In the genomic region with DNA sequence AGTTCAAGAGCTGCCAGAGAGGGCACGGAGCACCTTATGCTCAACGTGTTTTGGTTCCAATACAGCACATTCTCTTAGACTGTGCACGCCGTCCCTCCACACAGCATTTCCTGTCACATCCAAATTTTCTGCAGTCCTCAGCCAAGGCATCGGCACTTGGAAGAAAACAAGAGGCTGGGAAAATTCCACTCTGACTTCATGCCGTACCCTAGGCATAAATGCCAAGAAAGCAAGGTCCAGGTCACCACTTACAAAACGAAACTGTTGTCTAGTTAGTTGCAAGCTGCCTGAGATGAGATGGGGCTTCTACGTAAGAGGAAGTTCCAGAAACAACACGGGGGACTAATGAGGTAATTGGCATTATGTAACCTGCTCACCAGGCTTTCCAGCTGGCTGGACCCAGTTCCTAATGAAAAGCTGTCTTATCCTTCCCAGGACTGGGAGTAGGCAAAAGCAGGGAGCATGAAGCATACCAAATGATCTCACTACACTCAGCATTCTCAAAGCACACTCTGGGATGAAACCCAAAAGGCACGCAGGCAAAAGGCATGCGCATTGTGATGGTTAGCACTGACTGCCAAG, we compare ENCODE assay signal across 9 mouse cellular contexts.
DNase-seq lines count a peak whose midpoint lies in the region; ATAC-seq lines count a peak whose summit lies in the region.
"Had no signal": no experiment of that assay in that cellular context is flagged by ENCODE, and none has a peak within 500 bp of the region (broad histone marks: within the 10 kb centered on the region; RNA-seq: fewer than 3 reads in every experiment).

No protein-coding gene starts in this region.

- no peak overlapping the region for H3K4me3 ChIP-seq in hindbrain, embryonic 13.5 days
- no peak overlapping the region for H3K4me3 ChIP-seq in hindbrain, embryonic 10.5 days
- no peak overlapping the region for H3K4me3 ChIP-seq in forebrain, embryonic 15.5 days
- H3K4me3 ChIP-seq in hindbrain, embryonic 16.5 days (ENCODE audit: low read length), result no peak overlapping the region
- H3K4me3 ChIP-seq: neural tube, embryonic 13.5 days had no signal

- H3K4me1 ChIP-seq in hindbrain, embryonic 13.5 days (replicated peaks), result 0 out of 2 replicates have a peak, but pooled peaks cover 2% of the 10 kb centered on the region
- no peaks in the 10 kb centered on the region for H3K4me1 ChIP-seq in hindbrain, embryonic 10.5 days (replicated peaks)
- peaks cover 8% of the 10 kb centered on the region; the same call in 1 of the 2 replicates for H3K4me1 ChIP-seq in forebrain, embryonic 15.5 days
- no peaks in the 10 kb centered on the region for H3K4me1 ChIP-seq in hindbrain, embryonic 16.5 days (ENCODE audit: control insufficient read depth, insufficient read depth, low read depth, low read length)
- H3K4me1 ChIP-seq: neural tube, embryonic 13.5 days had no signal

- H3K9ac ChIP-seq in hindbrain, embryonic 13.5 days, result no peak overlapping the region
- no peak overlapping the region for H3K9ac ChIP-seq in forebrain, embryonic 15.5 days (replicated peaks)
- H3K9ac ChIP-seq in hindbrain, embryonic 16.5 days (ENCODE audit: low read depth, low read length), result no peak overlapping the region
- H3K9ac ChIP-seq: neural tube, embryonic 13.5 days had no signal

- no peak overlapping the region for H3K4me2 ChIP-seq in hindbrain, embryonic 13.5 days
- H3K4me2 ChIP-seq in forebrain, embryonic 15.5 days (replicated peaks), result peak overlapping the region; percentile 12; the same call in 1 of the 2 replicates
- peak overlapping the region; percentile 22 for H3K4me2 ChIP-seq in hindbrain, embryonic 16.5 days (ENCODE audit: low read length)
- H3K4me2 ChIP-seq: neural tube, embryonic 13.5 days had no signal

- WGBS in hindbrain, embryonic 13.5 days, result 71% methylated on average over 11 of the region's 11 CpGs
- 86% methylated on average over 11 of the region's 11 CpGs for WGBS in hindbrain, embryonic 10.5 days
- 40% methylated on average over 11 of the region's 11 CpGs for WGBS in forebrain, embryonic 15.5 days
- WGBS in hindbrain, embryonic 16.5 days, result 60% methylated on average over 11 of the region's 11 CpGs

- H3K9me3 ChIP-seq in hindbrain, embryonic 13.5 days, result no peaks in the 10 kb centered on the region
- H3K9me3 ChIP-seq in hindbrain, embryonic 10.5 days, result peaks cover 5% of the 10 kb centered on the region; the same call in 1 of the 2 replicates
- no peaks in the 10 kb centered on the region for H3K9me3 ChIP-seq in forebrain, embryonic 15.5 days
- 0 out of 2 replicates have a peak, but pooled peaks cover 2% of the 10 kb centered on the region for H3K9me3 ChIP-seq in hindbrain, embryonic 16.5 days (ENCODE audit: control insufficient read depth, low read length)
- H3K9me3 ChIP-seq: neural tube, embryonic 13.5 days had no signal

- DNase-seq in hindbrain, embryonic 10.5 days (ENCODE audit: low spot score), result no peak
- DNase-seq in adrenal gland, adult 2 months, result peak; percentile 71
- peak; percentile 31 to 46 for DNase-seq in left cerebral cortex, postnatal 10 days (ENCODE audit: extremely low spot score in 1 of 2, low spot score in 2 of 2)
- peak; percentile 34 to 59 for DNase-seq in right cerebral cortex, postnatal 36 days (ENCODE audit: low spot score in 2 of 2)

- H3K27me3 ChIP-seq in hindbrain, embryonic 13.5 days, result no peaks in the 10 kb centered on the region
- no peaks in the 10 kb centered on the region for H3K27me3 ChIP-seq in hindbrain, embryonic 10.5 days (ENCODE audit: insufficient read depth, poor library complexity, severe bottlenecking)
- no peaks in the 10 kb centered on the region for H3K27me3 ChIP-seq in forebrain, embryonic 15.5 days
- no peaks in the 10 kb centered on the region for H3K27me3 ChIP-seq in hindbrain, embryonic 16.5 days (replicated peaks; ENCODE audit: control insufficient read depth, insufficient read depth, low read length)
- H3K27me3 ChIP-seq: neural tube, embryonic 13.5 days had no signal

- H3K36me3 ChIP-seq in hindbrain, embryonic 13.5 days, result no peaks in the 10 kb centered on the region
- no peaks in the 10 kb centered on the region for H3K36me3 ChIP-seq in hindbrain, embryonic 10.5 days
- H3K36me3 ChIP-seq in forebrain, embryonic 15.5 days, result no peaks in the 10 kb centered on the region
- H3K36me3 ChIP-seq in hindbrain, embryonic 16.5 days (ENCODE audit: control insufficient read depth, insufficient read depth, low read length), result no peaks in the 10 kb centered on the region
- H3K36me3 ChIP-seq: neural tube, embryonic 13.5 days had no signal

- H3K27ac ChIP-seq in hindbrain, embryonic 13.5 days, result no peak overlapping the region
- no peak overlapping the region for H3K27ac ChIP-seq in hindbrain, embryonic 10.5 days
- H3K27ac ChIP-seq in forebrain, embryonic 15.5 days (replicated peaks), result peak overlapping the region; percentile 12; the same call in 1 of the 2 replicates
- no peak overlapping the region for H3K27ac ChIP-seq in hindbrain, embryonic 16.5 days (ENCODE audit: low read depth, low read length)
- H3K27ac ChIP-seq: neural tube, embryonic 13.5 days had no signal

- ATAC-seq in hindbrain, embryonic 13.5 days (ENCODE audit: low FRiP score), result peak; percentile 69
- peak; percentile 95 for ATAC-seq in forebrain, embryonic 15.5 days (replicated peaks)
- peak; percentile 93 for ATAC-seq in hindbrain, embryonic 16.5 days
- ATAC-seq in erythroblast, adult 5-6 weeks (replicated peaks; ENCODE audit: low FRiP score, poor library complexity, severe bottlenecking), result no peak

- intact Hi-C loops in left cerebral cortex, postnatal 10 days (cut with DNase I), result loop anchor here (10.0 kb wide), 1 partner anchor 335 kb away; no protein-coding TSS in a partner anchor
